Mouse (Mus musculus) heart, embryonic 10.5 days (tissue): ENCODE results near the gene Gm266. TPM values are rescaled to one million over a fixed set of nuclear protein-coding genes. Genes with fewer than 3 reads are reported as not detected.
A peak's percentile ranks its signal among the peaks of the same experiment; 100 is the strongest.

ENCODE experiments used
- DNase-seq: peaks from one replicate; pipeline ENCODE4 v3.0.0-alpha.2; 2017; ENCODE audit warnings: low spot score
- H3K27ac ChIP-seq: fragments of 300-500 bp; sonication (generic); 2 replicates; pipeline ENCODE4 v1.5.1; 2016; ENCODE audit warnings: mild to moderate bottlenecking
- H3K27me3 ChIP-seq: fragments of 300-500 bp; sonication (generic); 2 replicates; pipeline ENCODE4 v1.6.1; 2016; ENCODE audit warnings: mild to moderate bottlenecking; ENCODE audit not compliant: poor library complexity, insufficient read depth, severe bottlenecking
- H3K36me3 ChIP-seq: fragments of 300-500 bp; sonication (generic); 2 replicates; pipeline ENCODE4 v1.6.1; 2016; ENCODE audit warnings: mild to moderate bottlenecking, moderate library complexity
- H3K4me1 ChIP-seq: fragments of 300-500 bp; sonication (generic); 2 replicates; pipeline ENCODE4 v1.6.1; 2016; ENCODE audit warnings: mild to moderate bottlenecking
- H3K4me3 ChIP-seq: fragments of 300-500 bp; sonication (generic); 2 replicates; pipeline ENCODE4 v1.5.1; 2016; ENCODE audit warnings: mild to moderate bottlenecking, moderate library complexity
- H3K9me3 ChIP-seq: fragments of 300-500 bp; sonication (generic); 2 replicates; pipeline ENCODE4 v1.6.1; 2016; ENCODE audit warnings: mild to moderate bottlenecking, moderate library complexity
- WGBS: fragments of 180-500 bp; shearing (Covaris S2); methylation state at CpG from one replicate; pipeline ENCODE4 v1.1.7; 2016; 5-methylcytosine and 5-hydroxymethylcytosine counted together
- polyA plus RNA-seq: library from polyadenylated mRNA; unstranded; fragments of >200 nt; fragmentation: Nextera tagmentation; extraction: Ambion mirVana; gene quantifications from 2 replicates; pipeline ENCODE4 v1.2.1, GENCODE M21; 2016

Gm266 gene
- 4.6 and 15.2 TPM in 2 replicates for polyA plus RNA-seq

- H3K27ac ChIP-seq: peak within 1 kb of the TSS; percentile 85
- under 1% methylated on average over 57 of the region's 58 CpGs for WGBS
- DNase-seq: no peak
- H3K36me3 ChIP-seq: no peaks in the 10 kb centered on the region
- H3K27me3 ChIP-seq: peaks cover 89% of the 10 kb centered on the region
- H3K4me1 ChIP-seq: peaks cover 22% of the 10 kb centered on the region
- H3K4me3 ChIP-seq: peak within 1 kb of the TSS; percentile 68
- H3K9me3 ChIP-seq: no peaks in the 10 kb centered on the region
These were observed at the start of gene Gm266 for GRCm38 (mm10) chr12:111485652-111486306. Gene Gm266 (minus strand): TSS chr12:111485823.

- no peak overlapping the region for H3K4me3 ChIP-seq
- H3K36me3 ChIP-seq: peaks cover 19% of the 10 kb centered on the region
- H3K4me1 ChIP-seq: peaks cover 37% of the 10 kb centered on the region
- H3K27ac ChIP-seq: no peak overlapping the region
- H3K9me3 ChIP-seq: no peaks in the 10 kb centered on the region
- DNase-seq: no peak
- H3K27me3 ChIP-seq: no peaks in the 10 kb centered on the region
- 54% methylated on average over 6 of the region's 6 CpGs for WGBS
These were observed 49.7 kb upstream of the Gm266 start for GRCm38 (mm10) chr12:111535281-111535680.

GRCm38 (mm10) chr12:111533096-111533794 lies 47.6 kb upstream of the Gm266 start:
- Histone ChIP-seq H3K4me3 (no peak overlapping the region), H3K27me3 (no peaks in the 10 kb centered on the region), H3K4me1 (peaks cover 28% of the 10 kb centered on the region), H3K36me3 (0 out of 2 replicates have a peak, but pooled peaks cover 3% of the 10 kb centered on the region), H3K9me3 (no peaks in the 10 kb centered on the region), H3K27ac (no peak overlapping the region)
- DNase-seq: no peak
- 54% methylated on average over 11 of the region's 11 CpGs for WGBS

- 14% methylated on average over 8 of the region's 8 CpGs for WGBS
- Histone ChIP-seq H3K9me3 (no peaks in the 10 kb centered on the region), H3K27me3 (no peaks in the 10 kb centered on the region), H3K4me3 (no peak overlapping the region), H3K36me3 (0 out of 2 replicates have a peak, but pooled peaks cover 3% of the 10 kb centered on the region), H3K4me1 (0 out of 2 replicates have a peak, but pooled peaks cover 4% of the 10 kb centered on the region), H3K27ac (no peak overlapping the region)
- no peak for DNase-seq
These were observed 43.6 kb upstream of the Gm266 start for GRCm38 (mm10) chr12:111529192-111529591.

GRCm38 (mm10) chr12:111527643-111528281 lies 42.1 kb upstream of the Gm266 start:
- Histone ChIP-seq H3K9me3 (no peaks in the 10 kb centered on the region), H3K4me1 (0 out of 2 replicates have a peak, but pooled peaks cover 4% of the 10 kb centered on the region), H3K27ac (no peak overlapping the region), H3K4me3 (no peak overlapping the region), H3K27me3 (no peaks in the 10 kb centered on the region), H3K36me3 (no peaks in the 10 kb centered on the region)
- peak; percentile 61 for DNase-seq
- 53% methylated on average over 8 of the region's 8 CpGs for WGBS

- DNase-seq: peak; percentile 46
- 77% methylated on average over 3 of the region's 3 CpGs for WGBS
- Histone ChIP-seq H3K9me3 (0 out of 2 replicates have a peak, but pooled peaks cover 4% of the 10 kb centered on the region), H3K4me1 (no peaks in the 10 kb centered on the region), H3K27ac (no peak overlapping the region), H3K36me3 (no peaks in the 10 kb centered on the region), H3K4me3 (no peak overlapping the region), H3K27me3 (no peaks in the 10 kb centered on the region)
These were observed 39.3 kb upstream of the Gm266 start for GRCm38 (mm10) chr12:111524883-111525282.

GRCm38 (mm10) chr12:111524469-111524868 lies 38.8 kb upstream of the Gm266 start:
- H3K27me3 ChIP-seq: no peaks in the 10 kb centered on the region
- H3K27ac ChIP-seq: no peak overlapping the region
- 0 out of 2 replicates have a peak, but pooled peaks cover 4% of the 10 kb centered on the region for H3K9me3 ChIP-seq
- no peaks in the 10 kb centered on the region for H3K36me3 ChIP-seq
- WGBS: 55% methylated on average over 1 of the region's 1 CpGs
- peak; percentile 61 for DNase-seq
- H3K4me3 ChIP-seq: no peak overlapping the region
- H3K4me1 ChIP-seq: no peaks in the 10 kb centered on the region

GRCm38 (mm10) chr12:111520994-111521393 lies 35.4 kb upstream of the Gm266 start:
- DNase-seq: no peak
- H3K9me3 ChIP-seq: 0 out of 2 replicates have a peak, but pooled peaks cover 4% of the 10 kb centered on the region
- no peaks in the 10 kb centered on the region for H3K27me3 ChIP-seq
- H3K4me1 ChIP-seq: peaks cover 4% of the 10 kb centered on the region; the same call in 1 of the 2 replicates
- 78% methylated on average over 2 of the region's 2 CpGs for WGBS
- H3K36me3 ChIP-seq: no peaks in the 10 kb centered on the region
- no peak overlapping the region for H3K27ac ChIP-seq
- H3K4me3 ChIP-seq: no peak overlapping the region

GRCm38 (mm10) chr12:111519821-111520220 lies 34.2 kb upstream of the Gm266 start:
- Histone ChIP-seq H3K9me3 (0 out of 2 replicates have a peak, but pooled peaks cover 4% of the 10 kb centered on the region), H3K4me1 (peaks cover 5% of the 10 kb centered on the region; the same call in 1 of the 2 replicates), H3K27ac (no peak overlapping the region), H3K27me3 (no peaks in the 10 kb centered on the region), H3K4me3 (no peak overlapping the region), H3K36me3 (no peaks in the 10 kb centered on the region)
- WGBS: 52% methylated on average over 5 of the region's 5 CpGs
- peak; percentile 66 for DNase-seq

GRCm38 (mm10) chr12:111518391-111518790 lies 32.8 kb upstream of the Gm266 start:
- Histone ChIP-seq H3K9me3 (0 out of 2 replicates have a peak, but pooled peaks cover 4% of the 10 kb centered on the region), H3K27me3 (no peaks in the 10 kb centered on the region), H3K36me3 (no peaks in the 10 kb centered on the region), H3K4me1 (peaks cover 11% of the 10 kb centered on the region; the same call in 1 of the 2 replicates), H3K4me3 (no peak overlapping the region), H3K27ac (no peak overlapping the region)
- peak; percentile 61 for DNase-seq
- WGBS: 86% methylated on average over 9 of the region's 9 CpGs

GRCm38 (mm10) chr12:111517901-111518300 lies 32.3 kb upstream of the Gm266 start:
- H3K4me1 ChIP-seq: peaks cover 11% of the 10 kb centered on the region; the same call in 1 of the 2 replicates
- no peaks in the 10 kb centered on the region for H3K27me3 ChIP-seq
- H3K27ac ChIP-seq: no peak overlapping the region
- no peak overlapping the region for H3K4me3 ChIP-seq
- H3K9me3 ChIP-seq: 0 out of 2 replicates have a peak, but pooled peaks cover 4% of the 10 kb centered on the region
- H3K36me3 ChIP-seq: no peaks in the 10 kb centered on the region
- DNase-seq: peak; percentile 75
- WGBS: 42% methylated on average over 4 of the region's 4 CpGs

- H3K4me3 ChIP-seq: no peak overlapping the region
- no peaks in the 10 kb centered on the region for H3K36me3 ChIP-seq
- DNase-seq: no peak
- no peaks in the 10 kb centered on the region for H3K27me3 ChIP-seq
- WGBS: 81% methylated on average over 6 of the region's 6 CpGs
- H3K4me1 ChIP-seq: peaks cover 11% of the 10 kb centered on the region; the same call in 1 of the 2 replicates
- no peak overlapping the region for H3K27ac ChIP-seq
- no peaks in the 10 kb centered on the region for H3K9me3 ChIP-seq
These were observed 31.2 kb upstream of the Gm266 start for GRCm38 (mm10) chr12:111516826-111517225.
